Mouse (Mus musculus): ENCODE results near the gene Ier3. TPM values are rescaled to one million over a fixed set of nuclear protein-coding genes. Genes with fewer than 3 reads are reported as not detected.

Gene Ier3
- polyA plus RNA-seq, 1 experiment from 2014 or later = 17.2 TPM

DNA sequence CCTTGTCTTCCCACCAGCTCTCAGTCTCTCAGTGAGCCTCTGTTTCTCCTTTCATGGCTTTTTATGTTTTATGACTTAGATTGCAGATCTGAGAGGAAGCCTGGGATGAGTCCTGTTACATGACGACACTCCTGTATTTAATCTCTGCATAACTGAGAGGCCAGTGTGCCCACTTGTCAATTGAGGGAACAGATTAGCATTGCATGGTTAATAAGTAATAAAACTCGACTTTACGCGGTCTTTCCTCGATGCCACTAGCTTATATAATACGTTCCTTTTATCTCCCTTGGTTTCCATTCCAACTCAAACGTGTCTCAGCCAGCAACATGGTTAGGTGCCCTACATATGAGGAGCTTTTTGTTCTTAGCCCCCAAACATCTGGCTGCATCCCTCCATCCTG is 5.6 kb upstream of the Ier3 start:
- no peaks in the 10 kb centered on the region for H3K9me3 ChIP-seq (ENCODE audit: control insufficient read depth, low read length)

DNA sequence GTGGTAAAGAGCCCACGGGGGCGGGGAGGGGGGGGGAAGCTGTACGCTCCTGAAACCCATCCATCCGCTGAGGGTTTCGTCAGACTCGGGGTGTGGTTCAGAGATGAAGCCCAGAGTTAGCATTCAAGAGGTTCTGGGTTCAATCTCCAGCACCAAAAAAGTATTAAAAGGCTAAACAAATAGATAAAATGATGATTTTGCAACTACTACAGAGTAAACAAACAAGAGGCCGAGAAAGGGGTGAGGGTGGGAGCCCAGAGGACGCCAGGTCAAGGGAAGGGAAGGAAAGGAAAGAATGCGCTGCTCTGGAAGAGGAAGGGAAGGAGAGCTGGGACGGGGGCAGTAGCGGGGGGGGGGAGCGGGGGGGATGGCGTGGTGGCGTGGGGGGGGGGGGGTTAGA is 4.8 kb upstream of the Ier3 start:
- no peaks in the 10 kb centered on the region for H3K9me3 ChIP-seq (ENCODE audit: control insufficient read depth, low read length)
- no peak overlapping the region for H3K27ac ChIP-seq (ENCODE audit: low read depth, low read length)
- H3K27me3 ChIP-seq (replicated peaks; ENCODE audit: control insufficient read depth, insufficient read depth, low read length) = peaks cover 3% of the 10 kb centered on the region; the same call in 1 of the 2 replicates
- no peak overlapping the region for H3K9ac ChIP-seq (ENCODE audit: low read depth, low read length)
- H3K4me1 ChIP-seq (ENCODE audit: control insufficient read depth, insufficient read depth, low read depth, low read length) = peaks cover 7% of the 10 kb centered on the region
- 50% methylated on average over 11 of the region's 14 CpGs for WGBS
- H3K4me2 ChIP-seq (ENCODE audit: low read length) = no peak overlapping the region
- no peak overlapping the region for H3K4me3 ChIP-seq (ENCODE audit: low read length)
- H3K36me3 ChIP-seq (ENCODE audit: control insufficient read depth, insufficient read depth, low read length) = no peaks in the 10 kb centered on the region
- ATAC-seq = no peak

More for the DNA sequence above, 5.6 kb upstream of the Ier3 start:
- H3K36me3 ChIP-seq (ENCODE audit: control insufficient read depth, insufficient read depth, low read length) = no peaks in the 10 kb centered on the region
- H3K4me2 ChIP-seq (ENCODE audit: low read length) = no peak overlapping the region
- ATAC-seq = no peak
- no peak overlapping the region for H3K9ac ChIP-seq (ENCODE audit: low read depth, low read length)
- no peak overlapping the region for H3K4me3 ChIP-seq (ENCODE audit: low read length)
- no peaks in the 10 kb centered on the region; the same call in 1 of the 2 replicates for H3K27me3 ChIP-seq (replicated peaks; ENCODE audit: control insufficient read depth, insufficient read depth, low read length)
- H3K27ac ChIP-seq (ENCODE audit: low read depth, low read length) = no peak overlapping the region
- H3K4me1 ChIP-seq (ENCODE audit: control insufficient read depth, insufficient read depth, low read depth, low read length) = no peaks in the 10 kb centered on the region
- 60% methylated on average over 7 of the region's 7 CpGs for WGBS

GRCm38 (mm10) chr17:35817226-35817625 is 4.3 kb upstream of the Ier3 start:
- 61% methylated on average over 10 of the region's 10 CpGs for WGBS

DNA sequence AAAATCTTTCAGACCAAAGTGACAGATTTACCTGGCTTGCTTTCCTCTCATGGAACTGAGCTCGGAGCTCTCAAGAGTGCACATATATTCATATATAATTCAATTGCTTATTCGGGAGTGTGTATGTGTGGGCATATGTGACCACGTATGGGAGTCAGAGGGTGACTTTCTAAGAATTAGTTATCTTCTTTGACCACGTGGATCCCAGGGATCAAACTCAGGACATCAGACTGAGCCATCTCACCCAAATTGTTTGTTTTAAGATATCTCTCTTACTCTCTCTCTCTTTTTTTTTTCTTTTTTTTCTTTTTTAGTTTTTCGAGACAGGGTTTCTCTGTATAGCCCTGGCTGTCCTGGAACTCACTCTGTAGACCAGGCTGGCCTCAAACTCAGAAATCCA is 1.4 kb upstream of the Ier3 start:
- H3K9ac ChIP-seq (ENCODE audit: low read depth, low read length) = no peak overlapping the region
- WGBS = 87% methylated on average over 5 of the region's 5 CpGs
- no peak for ATAC-seq
- H3K4me3 ChIP-seq (ENCODE audit: low read length) = no peak overlapping the region
- H3K4me1 ChIP-seq (ENCODE audit: control insufficient read depth, insufficient read depth, low read depth, low read length) = peaks cover 27% of the 10 kb centered on the region
- H3K9me3 ChIP-seq (ENCODE audit: control insufficient read depth, low read length) = no peaks in the 10 kb centered on the region
- H3K36me3 ChIP-seq (ENCODE audit: control insufficient read depth, insufficient read depth, low read length) = 0 out of 2 replicates have a peak, but pooled peaks cover 2% of the 10 kb centered on the region
- H3K27ac ChIP-seq (ENCODE audit: low read depth, low read length) = no peak overlapping the region
- no peak overlapping the region for H3K4me2 ChIP-seq (ENCODE audit: low read length)
- peaks cover 3% of the 10 kb centered on the region; the same call in 1 of the 2 replicates for H3K27me3 ChIP-seq (replicated peaks; ENCODE audit: control insufficient read depth, insufficient read depth, low read length)

More at GRCm38 (mm10) chr17:35817226-35817625, 4.3 kb upstream of the Ier3 start:
- Histone ChIP-seq H3K4me1 (ENCODE audit: control insufficient read depth, insufficient read depth, low read depth, low read length) (peaks cover 12% of the 10 kb centered on the region), H3K4me2 (ENCODE audit: low read length) (no peak overlapping the region), H3K9me3 (ENCODE audit: control insufficient read depth, low read length) (no peaks in the 10 kb centered on the region), H3K4me3 (ENCODE audit: low read length) (no peak overlapping the region), H3K9ac (ENCODE audit: low read depth, low read length) (no peak overlapping the region), H3K27ac (ENCODE audit: low read depth, low read length) (no peak overlapping the region), H3K27me3 (replicated peaks; ENCODE audit: control insufficient read depth, insufficient read depth, low read length) (peaks cover 3% of the 10 kb centered on the region; the same call in 1 of the 2 replicates), H3K36me3 (ENCODE audit: control insufficient read depth, insufficient read depth, low read length) (no peaks in the 10 kb centered on the region)
- no peak for ATAC-seq

DNA sequence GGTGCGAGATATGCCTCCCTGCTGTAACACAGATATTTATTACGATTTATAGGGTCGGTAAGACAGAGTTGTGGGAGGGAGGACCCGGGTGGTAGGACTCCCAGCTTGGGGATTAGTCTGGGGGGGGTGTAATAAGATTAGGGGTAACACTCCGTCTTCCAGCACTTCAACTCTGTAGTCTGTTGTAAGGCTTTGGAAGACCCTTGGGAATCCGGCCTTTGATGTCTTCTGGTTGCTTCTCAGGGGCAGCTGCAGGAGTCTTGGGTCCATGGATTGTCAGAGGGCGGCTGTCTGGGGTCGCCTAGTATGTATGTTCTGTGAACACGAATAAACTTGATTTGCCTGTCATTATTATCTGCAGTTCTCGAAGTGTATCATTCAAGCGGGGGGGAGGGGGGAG is 1.1 kb downstream of the Ier3 start:
- Histone ChIP-seq H3K9me3 (ENCODE audit: control insufficient read depth, low read length) (no peaks in the 10 kb centered on the region), H3K27ac (ENCODE audit: low read depth, low read length) (peak overlapping the region; percentile 90), H3K4me1 (ENCODE audit: control insufficient read depth, insufficient read depth, low read depth, low read length) (peaks cover 27% of the 10 kb centered on the region), H3K36me3 (ENCODE audit: control insufficient read depth, insufficient read depth, low read length) (peaks cover 19% of the 10 kb centered on the region), H3K4me2 (ENCODE audit: low read length) (peak overlapping the region; percentile 71), H3K27me3 (replicated peaks; ENCODE audit: control insufficient read depth, insufficient read depth, low read length) (peaks cover 3% of the 10 kb centered on the region; the same call in 1 of the 2 replicates), H3K4me3 (ENCODE audit: low read length) (peak overlapping the region; percentile 74), H3K9ac (ENCODE audit: low read depth, low read length) (peak overlapping the region; percentile 87)
- WGBS = 2% methylated on average over 11 of the region's 11 CpGs
- peak; percentile 18 for ATAC-seq

DNA sequence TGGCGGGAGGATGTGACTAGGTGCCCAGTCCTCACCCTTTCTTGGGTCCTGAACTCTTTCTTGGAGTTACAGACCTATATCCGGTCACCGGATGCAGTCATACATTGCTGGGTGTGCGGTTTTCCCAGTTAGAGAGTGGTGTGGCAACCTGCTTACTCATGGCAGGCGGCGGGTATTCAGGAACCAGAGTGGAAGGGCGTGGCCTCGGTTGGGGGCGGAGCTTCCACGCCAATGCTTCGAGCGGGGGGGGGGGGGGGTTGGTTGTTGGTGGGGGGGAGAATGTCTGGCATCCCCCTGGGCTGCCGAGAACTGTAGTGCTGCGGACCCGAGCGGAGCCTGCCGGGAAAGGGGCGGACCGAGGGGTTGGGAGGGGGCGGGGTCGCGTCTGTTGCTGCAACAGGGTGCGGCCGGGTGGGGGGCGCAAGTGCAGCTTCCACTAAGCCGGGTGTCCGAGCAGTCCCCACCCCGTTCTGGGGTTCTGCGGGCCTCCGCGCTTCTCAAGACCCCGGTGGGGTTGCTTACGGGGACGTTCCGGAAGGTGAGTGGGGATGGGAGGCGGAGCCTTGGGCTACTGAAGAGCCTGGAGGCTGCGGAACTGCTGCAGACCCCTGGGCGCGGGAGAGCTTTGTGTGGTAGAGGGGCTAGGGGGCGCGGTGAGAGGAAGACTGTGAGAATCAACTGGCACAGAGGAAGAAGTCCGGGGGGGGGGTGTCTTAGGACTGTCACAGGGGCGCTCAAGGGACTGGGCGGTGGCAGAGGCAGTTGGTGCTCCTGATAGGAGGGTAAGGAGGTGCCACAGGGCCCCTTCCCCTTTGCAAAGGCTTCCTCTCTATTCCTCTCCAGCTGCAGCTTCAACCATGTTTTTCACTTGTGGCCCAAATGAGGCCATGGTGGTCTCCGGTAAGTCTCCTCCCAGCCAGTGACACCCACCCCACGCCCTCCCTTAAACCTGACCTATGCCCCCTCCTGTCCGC is 1.8 kb downstream of the Ier3 start, which contains the start of gene Flot1:
TSS of gene Flot1 (plus strand) at position 267 of the 974 bp plus-strand sequence.
- Histone ChIP-seq H3K4me1 (ENCODE audit: control insufficient read depth, insufficient read depth, low read depth, low read length) (peaks cover 27% of the 10 kb centered on the region), H3K4me2 (ENCODE audit: low read length) (peak within 1 kb of the TSS; percentile 71), H3K9me3 (ENCODE audit: control insufficient read depth, low read length) (no peaks in the 10 kb centered on the region), H3K9ac (ENCODE audit: low read depth, low read length) (peak within 1 kb of the TSS; percentile 87), H3K27ac (ENCODE audit: low read depth, low read length) (peak within 1 kb of the TSS; percentile 90), H3K36me3 (ENCODE audit: control insufficient read depth, insufficient read depth, low read length) (peaks cover 23% of the 10 kb centered on the region), H3K4me3 (ENCODE audit: low read length) (peak within 1 kb of the TSS; percentile 74), H3K27me3 (replicated peaks; ENCODE audit: control insufficient read depth, insufficient read depth, low read length) (peaks cover 3% of the 10 kb centered on the region; the same call in 1 of the 2 replicates)
- peak; percentile 93 for ATAC-seq
- under 1% methylated on average over 41 of the region's 47 CpGs for WGBS

DNA sequence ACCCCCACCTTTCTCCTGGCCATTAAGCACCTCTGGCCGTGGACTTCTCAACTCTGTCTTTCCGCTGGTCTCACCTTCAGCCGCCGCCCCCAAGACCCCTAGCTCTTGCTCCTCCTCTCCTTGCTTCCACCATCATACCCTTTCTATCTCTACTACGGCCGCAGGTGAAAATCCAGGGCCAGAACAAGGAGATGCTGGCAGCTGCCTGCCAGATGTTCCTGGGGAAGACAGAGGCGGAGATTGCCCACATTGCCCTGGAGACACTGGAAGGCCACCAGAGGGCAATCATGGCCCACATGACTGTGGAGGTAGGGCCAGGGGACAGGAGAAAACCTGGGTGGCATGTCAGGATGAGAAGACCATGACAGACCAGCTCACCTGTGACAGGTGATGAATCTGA is 2.9 kb downstream of the Ier3 start:
- peak overlapping the region; percentile 74 for H3K4me3 ChIP-seq (ENCODE audit: low read length)
- H3K9me3 ChIP-seq (ENCODE audit: control insufficient read depth, low read length) = no peaks in the 10 kb centered on the region
- 65% methylated on average over 7 of the region's 7 CpGs for WGBS
- peaks cover 3% of the 10 kb centered on the region; the same call in 1 of the 2 replicates for H3K27me3 ChIP-seq (replicated peaks; ENCODE audit: control insufficient read depth, insufficient read depth, low read length)
- peaks cover 23% of the 10 kb centered on the region for H3K36me3 ChIP-seq (ENCODE audit: control insufficient read depth, insufficient read depth, low read length)
- H3K27ac ChIP-seq (ENCODE audit: low read depth, low read length) = no peak overlapping the region
- no peak for ATAC-seq
- H3K9ac ChIP-seq (ENCODE audit: low read depth, low read length) = no peak overlapping the region; the same call in 1 of the 2 replicates
- H3K4me2 ChIP-seq (ENCODE audit: low read length) = peak overlapping the region; percentile 71
- peaks cover 27% of the 10 kb centered on the region for H3K4me1 ChIP-seq (ENCODE audit: control insufficient read depth, insufficient read depth, low read depth, low read length)

DNA sequence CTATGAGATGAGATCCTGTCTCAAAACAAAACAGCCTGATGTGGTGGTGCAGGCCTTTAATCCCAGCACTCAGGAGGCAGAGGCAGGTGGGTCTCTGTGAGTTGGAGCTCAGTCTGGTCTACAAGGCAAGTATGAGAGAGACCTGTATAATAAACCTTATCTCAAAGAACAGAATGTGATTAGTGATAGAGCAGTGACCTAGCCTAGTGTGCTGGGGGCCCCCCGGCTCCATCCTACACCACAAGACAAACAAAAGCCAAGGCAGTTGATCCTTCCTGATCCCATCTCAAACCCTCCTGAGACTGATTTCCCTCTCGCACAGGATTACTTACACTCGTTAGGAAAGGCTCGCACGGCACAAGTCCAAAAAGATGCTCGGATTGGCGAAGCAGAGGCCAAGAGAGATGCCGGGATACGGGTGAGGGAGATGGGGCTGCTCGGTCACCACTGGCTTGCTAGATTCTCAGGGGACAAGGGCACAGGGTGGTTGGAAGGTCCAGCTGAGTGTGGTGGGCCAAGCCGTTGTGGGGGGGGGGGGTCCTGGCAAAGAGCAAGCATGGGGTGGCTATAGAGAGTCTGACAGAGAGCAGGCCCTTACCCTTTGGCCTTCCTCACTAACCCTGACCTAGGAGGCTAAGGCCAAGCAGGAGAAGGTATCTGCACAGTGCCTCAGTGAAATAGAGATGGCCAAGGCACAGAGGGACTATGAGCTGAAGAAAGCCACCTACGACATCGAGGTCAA is 3.8 kb downstream of the Ier3 start:
- Histone ChIP-seq H3K9me3 (ENCODE audit: control insufficient read depth, low read length) (no peaks in the 10 kb centered on the region), H3K27ac (ENCODE audit: low read depth, low read length) (no peak overlapping the region), H3K9ac (ENCODE audit: low read depth, low read length) (no peak overlapping the region), H3K4me3 (ENCODE audit: low read length) (no peak overlapping the region), H3K27me3 (replicated peaks; ENCODE audit: control insufficient read depth, insufficient read depth, low read length) (0 out of 2 replicates have a peak, but pooled peaks cover 3% of the 10 kb centered on the region), H3K36me3 (ENCODE audit: control insufficient read depth, insufficient read depth, low read length) (peaks cover 23% of the 10 kb centered on the region), H3K4me1 (ENCODE audit: control insufficient read depth, insufficient read depth, low read depth, low read length) (peaks cover 33% of the 10 kb centered on the region), H3K4me2 (ENCODE audit: low read length) (no peak overlapping the region)
- WGBS = 96% methylated on average over 12 of the region's 13 CpGs
- no peak for ATAC-seq

Data from hindbrain, embryonic 16.5 days (tissue).